Mouse (Mus musculus) naive thymus-derived CD4-positive, alpha-beta T cell, adult 2 months (primary cell): Measurements from ENCODE around the gene Slc22a18.
"Not testable (repeated sequence)": the region's sequence is repeated elsewhere in the genome, so short reads cannot be mapped to it uniquely, and the experiment has no call there.

Source experiments
- DNase-seq: peaks from one replicate; pipeline ENCODE4 v3.0.0-alpha.2; 2011; ENCODE audit warnings: low read depth

Slc22a18 gene

GRCm38 (mm10) chr7:143503926-143504325 is 30.4 kb downstream of the Slc22a18 start:
- DNase-seq, result no peak

GRCm38 (mm10) chr7:143505411-143505810 is 31.9 kb downstream of the Slc22a18 start:
- no peak for DNase-seq

GRCm38 (mm10) chr7:143505823-143506222 is 32.3 kb downstream of the Slc22a18 start:
- DNase-seq, result peak; percentile 81

- no peak for DNase-seq
Measured at GRCm38 (mm10) chr7:143506271-143506670, 32.7 kb downstream of the Slc22a18 start.

- peak; percentile 76 for DNase-seq
Measured at GRCm38 (mm10) chr7:143506675-143507074, 33.1 kb downstream of the Slc22a18 start.

GRCm38 (mm10) chr7:143509566-143509965 is 36.0 kb downstream of the Slc22a18 start:
- no peak for DNase-seq

- DNase-seq, result no peak
Measured at GRCm38 (mm10) chr7:143510593-143511334, 37.2 kb downstream of the Slc22a18 start.

- DNase-seq, result no peak
Measured at GRCm38 (mm10) chr7:143511335-143511712, 37.8 kb downstream of the Slc22a18 start.

GRCm38 (mm10) chr7:143513763-143514415 is 40.4 kb downstream of the Slc22a18 start:
- DNase-seq, result no peak

- DNase-seq, result no peak
Measured at GRCm38 (mm10) chr7:143514416-143514768, 40.9 kb downstream of the Slc22a18 start.

- no peak for DNase-seq
Measured at GRCm38 (mm10) chr7:143519333-143519732, 45.8 kb downstream of the Slc22a18 start.

GRCm38 (mm10) chr7:143532410-143532809 is 58.9 kb downstream of the Slc22a18 start:
- no peak for DNase-seq

GRCm38 (mm10) chr7:143533284-143533683 is 59.7 kb downstream of the Slc22a18 start:
- DNase-seq, result no peak

- DNase-seq, result no peak
Measured at GRCm38 (mm10) chr7:143536251-143536650, 62.7 kb downstream of the Slc22a18 start.

GRCm38 (mm10) chr7:143538229-143538628 is 64.7 kb downstream of the Slc22a18 start:
- DNase-seq, result not testable (repeated sequence)

GRCm38 (mm10) chr7:143538671-143539070 is 65.1 kb downstream of the Slc22a18 start:
- no peak for DNase-seq

- peak; percentile 79 for DNase-seq
Measured at GRCm38 (mm10) chr7:143544368-143544767, 70.8 kb downstream of the Slc22a18 start.

- DNase-seq, result peak; percentile 64
Measured at GRCm38 (mm10) chr7:143546554-143546953, 73.0 kb downstream of the Slc22a18 start.

GRCm38 (mm10) chr7:143548231-143548961 is 74.9 kb downstream of the Slc22a18 start:
- DNase-seq, result peak; percentile 90
